Mouse (Mus musculus) gastrocnemius, postnatal 25 days (tissue): Measurements from ENCODE around the gene Wiz. TPM values are rescaled to one million over a fixed set of nuclear protein-coding genes. Genes with fewer than 3 reads are reported as not detected.

ENCODE experiments used
- DNase-seq: peaks from one replicate; pipeline ENCODE4 v3.0.0; 2022
- long read RNA-seq, 2 experiments: library from polyadenylated mRNA; stranded (forward); transcript quantifications; one replicate each; pipeline ENCODE4 v2.0.0; 2021
- total RNA-seq, 2 experiments: library from RNA; stranded (reverse); gene quantifications; 1 replicate in 1 of 2; 2 replicates in 1 of 2; pipeline ENCODE4 v1.2.3; 2021

Gene Wiz
- 10 to 100 TPM; 10.9 TPM for total RNA-seq
- long read RNA-seq, experiment 1, partial matches to known transcripts: 2 of 7 reads
- long read RNA-seq, experiment 1, other reads (novel, unspliced or antisense): 5 of 7 reads
- long read RNA-seq, experiment 2, partial matches to known transcripts: 2 of 7 reads
- long read RNA-seq, experiment 2, other reads (novel, unspliced or antisense): 5 of 7 reads

DNA sequence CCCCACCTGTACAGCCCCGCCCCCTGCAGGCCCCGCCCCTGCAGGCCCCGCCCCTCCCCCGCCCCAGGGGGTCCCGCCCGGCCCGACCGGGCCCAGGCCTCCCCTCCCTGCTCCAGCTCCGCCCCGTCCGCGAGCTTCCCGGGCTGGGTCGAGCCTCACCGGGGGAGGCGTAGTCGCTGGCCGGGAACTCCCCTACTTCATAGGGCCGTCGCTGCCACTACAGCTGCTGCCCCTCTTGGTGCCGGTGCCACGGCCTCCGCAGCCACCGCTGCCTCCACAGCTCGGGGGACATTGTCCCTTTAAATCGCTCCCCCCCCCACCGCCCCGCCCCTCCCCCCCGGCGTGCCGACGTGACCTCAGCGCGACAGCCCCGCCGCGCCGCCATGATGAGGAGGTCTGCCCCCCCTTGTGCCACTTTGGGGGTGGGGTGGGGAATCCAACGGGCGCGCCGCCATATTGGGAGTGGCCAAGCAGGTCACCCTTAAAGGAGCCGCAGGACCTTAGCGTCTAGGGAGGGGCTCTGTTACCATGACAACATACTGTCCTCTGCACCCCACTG, at the start of gene Wiz:
Gene Wiz (minus strand): TSS at position 339 of the 559 bp plus-strand sequence.
- peak; percentile 94 for DNase-seq

DNA sequence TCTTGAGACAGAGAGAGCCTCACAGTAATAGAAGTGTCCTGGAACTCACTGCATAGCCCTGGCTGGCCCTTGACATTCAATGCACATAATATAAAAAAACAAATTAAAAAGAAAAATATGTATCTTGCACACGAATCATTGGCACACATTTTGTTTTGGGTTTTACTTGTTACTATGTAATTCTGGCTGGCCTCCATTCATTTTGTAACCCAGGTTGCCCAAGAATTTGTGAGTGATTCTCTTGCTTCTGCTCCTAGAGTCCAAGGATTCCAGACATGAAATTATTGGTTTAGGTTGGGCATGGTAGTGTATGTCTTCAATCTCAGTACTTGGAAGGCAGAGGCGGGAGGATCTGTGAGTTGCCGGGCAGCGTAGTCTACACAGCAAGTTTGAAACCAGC, 47.9 kb upstream of the Wiz start:
- DNase-seq: no peak

DNA sequence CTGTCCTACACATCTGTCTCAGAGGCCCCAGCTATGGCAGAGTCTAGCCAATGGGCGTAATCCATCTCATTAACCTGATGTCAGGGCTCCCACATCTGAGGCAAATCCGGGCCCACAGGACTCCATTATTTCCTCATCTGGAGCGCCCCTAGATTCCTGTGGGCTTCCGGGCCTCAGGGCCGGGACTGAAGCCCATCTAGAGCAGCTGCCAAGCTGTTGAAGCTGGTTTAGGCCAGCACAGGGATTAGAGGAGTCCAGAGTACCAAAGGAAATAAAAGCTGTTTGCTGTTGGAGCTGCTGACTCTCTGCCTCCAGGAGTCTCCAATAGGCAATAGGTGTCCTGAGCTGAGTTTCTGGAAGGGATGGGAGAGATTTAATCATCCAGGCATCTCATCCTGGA, 45.9 kb upstream of the Wiz start:
- no peak for DNase-seq

DNA sequence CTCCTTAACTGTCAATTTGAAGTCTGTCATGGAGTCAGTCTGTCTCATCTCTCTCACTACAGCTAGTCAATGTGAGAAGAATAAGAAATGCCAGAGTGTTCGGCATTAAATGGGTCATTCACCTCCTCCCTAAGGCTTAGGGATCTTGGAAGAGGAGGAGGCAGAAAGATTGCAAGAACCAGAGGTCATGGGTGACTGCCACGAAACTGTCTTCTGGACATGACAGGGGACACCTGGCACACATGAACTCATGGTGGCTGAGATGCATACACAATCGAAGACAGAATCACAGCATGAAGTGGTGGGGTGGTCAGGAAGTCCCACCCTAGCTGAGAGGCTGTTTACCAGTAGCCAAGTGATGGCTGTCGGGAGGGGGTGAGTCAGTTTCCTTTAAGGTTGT, 45.1 kb upstream of the Wiz start:
- no peak for DNase-seq

DNA sequence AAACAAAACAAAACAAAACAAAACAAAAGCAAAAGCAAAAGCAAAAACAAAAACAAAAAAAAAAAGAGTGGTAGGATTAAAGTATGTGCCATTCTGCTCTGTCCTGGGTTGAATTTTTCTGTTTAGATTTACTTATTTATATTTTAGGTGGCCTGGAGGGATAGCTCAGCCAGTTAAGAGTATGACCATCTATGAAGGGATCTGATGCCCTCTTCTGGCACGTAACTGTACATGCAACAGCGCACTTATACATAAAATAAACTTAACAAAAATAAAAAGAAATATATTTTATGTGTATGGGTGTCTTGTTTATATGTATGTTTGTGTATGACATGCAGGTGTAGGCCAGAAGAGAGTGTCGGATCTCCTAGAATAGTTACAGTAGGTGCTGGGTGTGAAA, 42.7 kb upstream of the Wiz start:
- DNase-seq: no peak

DNA sequence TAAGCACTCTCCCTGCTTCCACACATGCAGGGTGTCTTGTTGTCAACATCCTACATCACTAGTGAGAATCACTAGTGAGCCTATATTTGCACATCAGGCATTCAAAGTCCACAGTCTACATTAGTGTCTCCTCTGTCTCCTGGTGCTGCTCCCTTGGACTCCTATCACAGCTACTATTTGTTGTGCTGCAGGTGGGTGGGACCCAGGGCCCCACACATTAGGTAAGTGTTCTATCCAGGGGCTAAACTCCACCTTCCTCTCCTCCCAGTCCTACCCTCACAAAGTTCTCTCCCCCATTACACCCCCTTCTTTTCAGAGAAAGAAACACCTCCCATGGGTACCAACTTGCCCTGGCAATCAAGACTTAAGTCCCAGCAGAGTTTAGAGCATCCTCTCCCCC, 37.4 kb upstream of the Wiz start:
- no peak for DNase-seq

DNA sequence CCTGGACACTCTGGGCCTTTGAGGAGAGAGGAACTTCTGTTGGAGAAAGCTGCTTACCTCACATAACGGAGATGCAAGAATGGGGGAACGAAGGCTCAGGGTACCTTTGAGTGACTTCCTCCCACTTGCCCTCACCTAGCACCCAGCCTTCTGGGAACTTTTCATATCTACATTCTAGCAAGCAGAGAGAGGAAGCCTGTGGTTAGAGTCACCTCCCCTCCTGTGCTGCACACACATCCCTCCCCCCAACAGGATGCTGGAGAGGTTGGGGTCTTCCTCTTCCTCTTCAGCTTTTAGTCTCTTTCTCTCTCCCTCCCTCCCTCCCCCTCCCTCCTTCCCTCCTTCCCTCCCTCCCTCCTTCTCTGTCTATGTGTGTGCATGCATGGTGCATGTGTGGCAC, 34.8 kb upstream of the Wiz start, which contains the start of gene Pglyrp2:
Gene Pglyrp2 (minus strand): TSS at position 134 of the 400 bp plus-strand sequence.
- no peak for DNase-seq

DNA sequence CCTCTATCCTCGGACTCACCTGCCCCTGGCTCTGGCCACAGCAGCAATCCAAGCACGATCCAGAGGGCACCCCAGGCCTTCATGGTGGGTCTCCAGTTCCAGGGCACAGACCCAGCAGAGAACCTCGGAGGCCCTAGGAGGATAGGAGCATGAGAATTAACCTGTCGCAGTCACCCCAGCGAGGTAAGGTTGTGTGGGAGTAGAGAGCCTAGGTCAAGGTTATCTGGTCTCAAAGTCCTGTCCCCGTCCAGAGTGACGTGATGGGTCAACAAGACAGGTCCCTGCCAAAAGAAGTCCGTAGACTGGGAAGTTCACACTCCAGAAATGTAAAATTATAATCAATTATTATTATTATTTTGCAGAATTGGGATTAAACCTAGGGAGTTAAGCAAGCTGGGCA, 31.5 kb upstream of the Wiz start:
- DNase-seq: no peak

DNA sequence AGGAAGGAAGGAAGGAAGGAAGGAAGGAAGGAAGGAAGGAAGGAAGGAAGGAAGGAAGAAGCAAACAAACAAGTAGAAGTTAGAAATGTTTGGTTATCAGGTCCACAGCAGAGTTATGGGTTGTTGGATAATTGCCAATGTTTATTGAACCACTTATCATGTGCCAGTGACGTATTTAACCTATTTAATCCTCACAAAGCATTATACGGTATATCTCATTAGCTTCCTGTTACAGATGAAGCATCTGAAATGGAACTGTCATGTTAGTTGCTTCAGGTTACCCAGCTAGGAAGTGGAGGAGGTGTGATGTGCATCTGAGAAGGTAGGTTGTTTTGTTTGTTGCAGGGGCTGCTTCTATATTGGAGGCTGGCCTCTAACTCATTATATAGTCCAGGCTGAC, 30.8 kb upstream of the Wiz start:
- DNase-seq: no peak

DNA sequence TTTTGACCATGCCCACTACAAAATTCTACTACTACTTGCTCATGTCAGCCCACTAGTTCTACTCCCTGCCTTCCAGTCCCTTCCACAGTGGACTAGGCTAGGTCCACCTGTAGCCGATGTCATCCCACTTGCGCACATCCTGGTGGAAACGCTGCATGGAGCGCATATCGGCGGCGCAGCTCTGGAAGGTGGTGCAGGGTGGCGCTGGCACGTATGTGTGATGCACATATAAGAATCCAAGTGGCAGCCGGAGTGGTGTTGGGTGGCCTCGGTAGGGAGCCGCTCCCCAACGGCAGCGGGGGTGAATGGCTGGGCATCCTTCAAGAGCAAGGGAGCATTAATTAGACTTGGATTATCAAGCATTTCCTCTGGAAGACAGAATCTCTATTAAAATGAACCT, 27.5 kb upstream of the Wiz start:
- DNase-seq: no peak

DNA sequence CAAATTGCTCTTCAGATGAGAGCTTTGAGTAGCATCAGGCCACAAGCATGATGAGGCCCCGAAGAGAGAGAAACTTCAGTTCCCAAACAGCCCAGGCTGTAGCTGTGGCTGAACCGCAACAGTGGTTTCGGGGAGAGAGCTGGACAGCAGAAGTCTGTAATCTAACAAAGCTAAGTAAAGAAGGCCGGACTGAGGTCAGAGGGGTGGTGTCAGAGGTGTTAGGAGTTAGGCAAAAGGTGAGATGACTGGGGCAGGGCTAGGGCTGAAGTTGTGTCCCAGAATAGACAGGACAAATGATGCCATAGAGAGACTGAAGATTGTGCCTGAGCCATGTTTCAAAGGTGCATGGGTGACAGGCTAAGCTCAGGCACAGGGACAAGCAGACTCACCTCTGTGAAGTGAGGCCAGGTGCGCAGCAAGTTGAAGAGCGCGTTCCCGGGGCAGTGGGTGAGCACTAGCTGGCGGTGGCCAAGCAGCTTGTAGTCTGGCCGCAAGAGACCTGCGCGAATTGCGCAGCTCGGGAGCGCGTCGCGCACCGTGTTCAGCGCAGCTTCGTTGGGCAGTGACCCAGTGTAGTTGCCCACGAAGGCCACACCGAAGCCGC, 26.3 kb upstream of the Wiz start:
- no peak for DNase-seq

DNA sequence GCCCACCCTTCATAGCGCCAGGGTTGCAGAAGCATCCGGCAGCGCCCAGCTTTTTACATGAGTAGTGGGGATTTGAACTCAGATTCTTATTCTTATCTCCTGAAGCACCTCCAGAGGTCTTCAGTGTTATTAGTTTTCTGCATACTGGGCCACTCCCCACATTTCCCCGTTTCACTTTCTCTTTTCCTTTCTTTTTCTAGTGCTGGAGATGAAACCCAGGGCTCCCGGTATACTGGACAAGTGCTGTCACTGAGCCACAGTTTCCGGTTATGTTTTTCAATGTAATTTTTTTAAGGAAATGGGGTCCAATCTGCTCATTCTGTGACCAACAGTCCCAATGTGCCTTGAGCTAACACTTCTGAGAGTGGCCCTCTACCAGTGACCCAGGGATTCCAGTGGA, 22.7 kb upstream of the Wiz start:
- DNase-seq: no peak

DNA sequence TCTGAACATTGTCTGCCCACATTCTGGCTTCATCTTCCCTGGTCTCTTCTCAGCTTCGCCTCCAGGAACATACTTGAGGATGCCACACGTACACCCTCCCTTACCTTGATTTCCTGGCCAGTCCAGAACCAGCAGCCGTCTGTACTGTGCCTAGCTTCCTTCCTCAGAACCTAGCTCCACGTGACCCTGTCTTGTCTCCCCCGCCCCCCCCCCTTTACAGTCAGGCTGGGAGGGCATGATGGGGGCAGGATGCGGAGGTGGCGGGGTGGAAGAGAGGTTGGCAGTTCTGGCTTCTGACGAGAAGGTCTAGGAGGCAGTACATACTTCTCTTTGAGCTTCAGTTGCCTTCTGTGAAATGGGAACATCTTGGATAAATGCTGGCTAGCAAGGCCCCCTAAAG, 14.2 kb upstream of the Wiz start, which contains the start of gene Rasal3:
Gene Rasal3 (minus strand): TSS at position 167 of the 400 bp plus-strand sequence.
- no peak for DNase-seq

DNA sequence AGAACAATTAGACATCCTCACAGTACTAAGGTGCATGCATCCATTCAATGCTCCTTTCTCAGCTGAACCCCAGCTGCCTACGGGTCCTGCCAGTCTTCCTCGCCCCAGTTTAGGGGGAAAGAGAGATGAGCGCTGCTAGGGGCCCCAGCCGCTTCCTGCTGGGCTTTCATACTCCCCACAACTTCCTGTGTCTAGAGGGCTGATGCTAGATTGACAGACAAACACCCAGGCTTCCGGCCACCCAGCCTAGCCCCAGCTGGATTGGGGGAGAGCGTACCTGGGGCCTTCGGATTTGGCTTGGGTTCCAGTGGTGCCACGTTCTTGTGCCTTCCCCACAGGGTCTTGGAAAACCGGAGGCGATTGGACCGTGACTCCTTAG, 13.5 kb upstream of the Wiz start:
- DNase-seq: no peak

DNA sequence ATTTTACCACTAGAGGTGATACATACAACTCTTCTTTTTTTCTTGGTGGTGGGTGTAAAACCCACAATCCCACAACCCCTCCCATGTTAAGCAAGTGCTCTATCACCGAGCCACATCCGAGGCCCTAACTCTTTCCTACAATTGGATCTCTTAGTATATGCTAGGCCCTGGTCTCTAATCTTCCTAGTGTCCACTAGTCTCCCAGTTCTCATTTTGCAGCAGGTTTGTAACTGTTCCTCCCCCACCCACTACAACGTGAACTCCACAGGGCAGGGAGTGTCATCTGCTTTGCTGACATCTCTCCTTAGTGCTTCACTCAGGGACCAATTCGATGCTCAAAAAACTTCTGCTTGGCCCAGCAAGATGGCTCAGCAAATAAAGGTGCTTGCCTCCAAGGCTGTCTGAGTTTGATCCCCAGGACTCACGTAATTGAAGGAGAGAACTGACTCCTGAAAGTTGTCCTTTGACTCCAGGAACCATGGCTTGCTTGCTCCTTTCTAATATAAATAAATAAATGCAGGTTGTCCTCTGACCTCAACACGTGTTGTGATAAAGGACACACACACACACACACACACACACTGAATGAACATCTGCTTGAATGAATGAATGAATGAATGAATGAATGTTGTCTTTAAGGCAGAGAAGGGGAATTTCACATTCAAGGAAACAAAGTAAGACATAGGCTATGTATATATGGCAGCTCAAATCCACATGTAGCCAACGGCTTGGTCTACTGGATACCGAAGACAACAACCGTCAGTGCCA, 13.0 kb upstream of the Wiz start:
- no peak for DNase-seq

DNA sequence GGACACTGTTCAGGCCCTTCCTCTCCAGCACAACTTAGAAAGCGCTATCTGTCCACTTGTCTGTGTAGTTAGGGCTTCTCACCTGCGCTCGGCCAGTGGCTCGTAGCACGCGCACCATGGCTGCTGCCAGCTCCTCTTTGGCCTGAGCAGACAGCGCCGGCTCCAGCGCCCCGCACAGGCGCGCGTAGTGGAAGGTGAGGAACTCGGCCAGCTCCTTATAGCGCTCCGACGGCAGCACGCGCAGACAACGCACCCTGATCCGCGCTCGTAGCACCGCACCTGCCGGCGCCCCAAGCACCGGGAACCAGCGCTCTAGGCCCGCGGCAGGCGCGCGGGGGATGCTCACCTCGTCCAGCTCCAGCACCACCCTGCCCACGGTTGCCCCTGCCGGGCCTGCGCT, 7.0 kb upstream of the Wiz start:
- DNase-seq: no peak

DNA sequence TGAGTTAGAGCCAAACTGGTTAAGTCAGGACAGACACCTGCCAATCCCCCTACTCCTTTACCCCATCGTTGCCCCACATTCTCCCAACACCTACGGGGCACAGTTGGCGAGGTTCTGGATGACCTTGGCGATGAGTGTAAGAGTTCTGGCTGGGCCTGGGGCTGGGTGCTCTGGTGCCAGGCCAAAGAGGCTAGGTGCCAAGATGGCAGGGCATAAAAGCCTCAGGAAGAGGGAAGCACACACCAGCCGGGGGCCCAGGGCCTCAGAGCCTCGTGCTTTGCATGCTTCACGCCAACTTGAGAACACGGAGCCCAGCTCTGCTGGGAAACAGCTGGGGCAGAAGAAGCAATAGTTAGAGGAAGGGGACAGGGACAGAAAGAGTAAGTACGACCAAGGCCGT, 4.7 kb upstream of the Wiz start:
- no peak for DNase-seq

DNA sequence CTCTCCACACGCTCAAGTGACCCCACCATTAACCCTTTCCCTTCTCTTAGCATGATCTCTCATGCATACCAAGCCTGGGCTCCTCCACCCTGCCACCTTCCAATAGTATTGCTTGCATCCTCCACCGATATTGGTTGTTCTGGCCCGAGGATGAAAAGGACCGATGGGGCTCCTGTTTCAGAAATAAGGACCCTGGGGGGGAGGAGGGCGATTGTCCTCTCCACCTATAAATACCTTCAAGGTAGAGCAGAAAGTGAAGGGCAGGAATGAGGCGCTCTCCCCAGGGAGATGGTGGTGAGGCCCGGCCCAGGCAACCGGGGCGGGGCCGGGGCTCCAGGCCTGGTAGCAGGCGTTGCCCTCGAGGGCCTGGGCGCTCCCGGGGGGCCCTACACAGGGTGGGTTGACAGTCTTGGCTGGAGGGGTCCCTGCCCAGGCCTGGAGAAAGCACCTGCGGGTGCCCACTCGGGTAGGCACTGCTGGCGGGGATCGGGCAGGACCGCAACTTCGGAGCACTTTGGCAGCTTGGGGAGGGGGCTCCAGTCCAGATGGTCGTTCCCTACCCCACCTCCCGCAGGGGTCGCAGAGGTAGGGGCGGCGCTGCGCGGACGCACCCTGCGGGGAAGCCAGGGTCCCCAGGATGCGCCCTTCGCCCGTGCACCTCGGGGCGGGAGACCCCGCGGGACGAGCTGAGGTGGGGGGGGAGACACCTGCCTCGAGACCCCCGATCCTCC, 704 bp downstream of the Wiz start:
- no peak for DNase-seq

DNA sequence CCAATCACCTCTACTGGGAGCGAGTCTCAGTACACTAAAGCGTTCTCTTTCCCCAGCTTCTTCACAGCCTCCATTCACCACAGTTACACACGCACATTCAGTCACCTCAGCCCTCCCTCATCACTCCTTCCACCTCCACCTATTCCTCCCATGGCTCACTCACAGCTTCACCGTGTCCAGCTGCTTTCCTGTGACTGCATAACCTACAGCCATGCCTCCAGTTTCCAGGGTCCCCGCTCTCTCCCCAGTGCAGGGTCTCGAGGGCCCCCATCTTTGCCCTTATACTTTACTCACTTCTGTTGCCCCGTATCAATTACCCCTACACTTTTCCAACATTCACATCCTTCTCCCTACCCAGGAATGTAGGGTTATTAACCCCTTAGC, 1.3 kb downstream of the Wiz start:
- DNase-seq: no peak

DNA sequence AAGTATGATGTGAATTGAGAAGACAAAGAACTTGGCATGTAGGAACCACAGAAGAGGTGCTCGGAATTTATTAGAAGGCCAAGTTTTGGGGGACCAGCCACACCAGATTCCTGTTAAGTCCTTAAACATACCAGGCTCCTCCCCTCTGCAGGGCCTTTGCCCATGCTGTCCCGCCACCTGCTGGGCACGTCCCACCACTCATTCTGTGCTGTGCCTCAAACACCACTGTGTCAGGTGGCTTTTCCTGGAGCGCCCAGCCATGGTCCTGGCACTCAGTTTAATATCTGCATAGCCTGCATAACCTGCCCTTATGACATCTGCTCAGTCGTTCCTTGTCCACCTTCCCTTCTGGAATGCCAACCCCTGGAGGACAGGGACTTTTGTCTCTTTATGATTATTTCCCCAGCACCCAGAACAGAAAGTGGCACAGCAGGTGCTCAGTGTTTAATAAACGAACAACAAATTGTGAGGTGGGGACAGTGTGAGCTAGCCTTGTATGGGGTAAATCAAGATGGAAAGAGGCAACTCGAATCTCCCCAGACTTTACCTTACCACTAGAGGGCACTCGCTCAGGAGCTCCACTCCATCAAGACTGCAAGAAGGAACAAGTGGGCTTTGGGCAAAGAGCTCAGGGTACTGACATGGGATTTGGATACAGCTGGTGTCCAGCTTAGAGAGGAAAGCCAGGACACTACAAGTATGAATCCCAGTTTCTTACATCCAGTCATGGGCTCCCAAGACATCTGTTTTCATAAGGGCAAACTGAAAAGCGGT, 2.4 kb downstream of the Wiz start:
- DNase-seq: no peak

DNA sequence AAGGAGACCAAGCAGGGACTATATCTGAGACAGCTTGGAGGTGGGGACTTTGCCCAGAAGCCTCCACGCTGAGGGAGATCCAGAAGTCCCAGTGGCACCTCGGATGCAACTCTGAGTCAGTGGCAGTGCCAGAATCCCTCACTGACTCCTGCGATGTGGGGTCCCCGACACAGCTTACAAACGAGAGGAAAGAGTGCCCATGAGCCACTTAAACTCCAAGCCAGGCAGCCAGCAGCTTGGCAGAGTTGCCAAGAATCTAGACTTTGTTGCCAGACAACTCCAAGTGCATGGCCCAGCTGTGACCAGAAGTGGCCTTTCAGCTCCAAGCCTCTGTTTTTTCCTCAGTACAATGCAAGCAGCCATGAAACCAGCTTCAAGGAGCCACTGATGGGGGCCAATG, 5.6 kb downstream of the Wiz start:
- no peak for DNase-seq

DNA sequence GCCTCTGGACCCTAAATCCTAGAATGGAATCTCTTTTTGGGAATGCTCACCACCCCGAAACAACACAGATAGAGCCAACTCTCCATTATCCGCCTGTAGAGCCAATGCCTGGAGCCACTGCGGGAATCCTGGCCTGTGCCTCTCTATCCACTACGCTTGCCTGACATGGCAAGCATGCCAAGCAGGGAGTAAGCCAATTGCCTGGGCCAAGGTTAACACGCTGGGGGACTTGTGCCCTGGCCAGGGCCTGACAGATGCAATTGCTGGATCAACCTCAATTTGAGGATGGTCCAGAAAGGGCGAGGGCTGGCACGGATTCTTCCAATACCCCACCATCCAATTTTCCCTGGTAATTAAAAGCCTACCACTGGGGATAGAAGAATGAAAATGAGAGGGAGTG, 6.7 kb downstream of the Wiz start:
- DNase-seq: peak; percentile 51
